Mouse (Mus musculus) neural tube, embryonic 12.5 days (tissue): Measurements from ENCODE around the gene Neu3. TPM values are rescaled to one million over a fixed set of nuclear protein-coding genes. Genes with fewer than 3 reads are reported as not detected.
A peak's percentile ranks its signal among the peaks of the same experiment; 100 is the strongest.

ENCODE experiments used
- ATAC-seq: fragments of 200-750 bp; cut with Nextera tagmentation; 2 replicates; pipeline ENCODE4 v1.8.0; 2017; ENCODE audit warnings: low read depth, mild to moderate bottlenecking, moderate TSS enrichment, moderate library complexity; ENCODE audit not compliant: low FRiP score
- H3K27ac ChIP-seq: fragments of 300-500 bp; sonication (generic); 2 replicates; pipeline ENCODE4 v1.5.1; 2016
- H3K27me3 ChIP-seq: fragments of 300-500 bp; sonication (generic); replicated peaks from 2 replicates; pipeline ENCODE4 v1.6.1; 2016; ENCODE audit warnings: mild to moderate bottlenecking
- H3K36me3 ChIP-seq: fragments of 300-500 bp; sonication (generic); 2 replicates; pipeline ENCODE4 v1.6.1; 2016; ENCODE audit warnings: mild to moderate bottlenecking
- H3K4me1 ChIP-seq: fragments of 300-500 bp; sonication (generic); 2 replicates; pipeline ENCODE4 v1.6.1; 2016
- H3K4me2 ChIP-seq: fragments of 300-500 bp; sonication (generic); replicated peaks from 2 replicates; pipeline ENCODE4 v1.6.1; 2016; ENCODE audit warnings: mild to moderate bottlenecking
- H3K4me3 ChIP-seq: fragments of 300-500 bp; sonication (generic); 2 replicates; pipeline ENCODE4 v1.5.1; 2016
- H3K9ac ChIP-seq: fragments of 300-500 bp; sonication (generic); 2 replicates; pipeline ENCODE4 v1.6.1; 2016; ENCODE audit warnings: mild to moderate bottlenecking
- H3K9me3 ChIP-seq: fragments of 300-500 bp; sonication (generic); 2 replicates; pipeline ENCODE4 v1.6.1; 2016; ENCODE audit warnings: mild to moderate bottlenecking
- WGBS: fragments of 180-500 bp; shearing (Covaris S2); methylation state at CpG from one replicate; pipeline ENCODE4 v1.1.7; 2016; 5-methylcytosine and 5-hydroxymethylcytosine counted together
- polyA plus RNA-seq: library from polyadenylated mRNA; unstranded; fragments of >200 nt; fragmentation: Nextera tagmentation; extraction: Ambion mirVana; gene quantifications from 2 replicates; pipeline ENCODE4 v1.2.1, GENCODE M21; 2016

Gene Neu3
- polyA plus RNA-seq = 1.3 and 2.2 TPM in 2 replicates

DNA sequence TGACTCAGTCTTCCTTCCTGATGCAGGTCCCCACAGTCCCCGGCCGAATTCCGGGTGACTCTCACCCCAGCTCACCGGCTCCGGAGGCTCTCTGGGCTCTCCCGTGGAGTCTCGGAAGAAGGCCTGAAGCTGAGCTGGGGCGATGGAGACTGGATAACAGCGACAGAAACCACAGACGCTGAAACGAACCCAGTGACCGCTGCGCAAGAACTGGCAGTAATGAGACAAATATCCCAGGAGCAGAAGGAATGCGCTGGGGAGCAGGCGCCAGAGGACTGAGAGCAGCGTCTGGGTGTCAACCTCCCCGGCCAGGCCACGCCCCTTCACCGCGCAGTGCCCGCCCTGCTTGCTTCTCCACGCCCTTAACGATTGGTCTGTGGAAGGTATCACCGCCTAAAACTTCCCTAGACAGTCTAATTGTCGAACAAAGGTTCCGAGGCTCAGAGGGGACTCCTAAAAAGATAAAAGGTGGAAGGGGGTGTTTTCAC, at the start of gene Neu3:
TSS of gene Neu3 (minus strand) at position 335 of the 488 bp plus-strand sequence.
- H3K27ac ChIP-seq = peak within 1 kb of the TSS; percentile 29; the same call in 1 of the 2 replicates
- H3K4me3 ChIP-seq = peak within 1 kb of the TSS; percentile 35
- WGBS = under 1% methylated on average over 26 of the region's 26 CpGs
- no peaks in the 10 kb centered on the region for H3K36me3 ChIP-seq
- ATAC-seq = peak; percentile 95
- H3K9me3 ChIP-seq = no peaks in the 10 kb centered on the region
- no peaks in the 10 kb centered on the region for H3K27me3 ChIP-seq
- H3K9ac ChIP-seq = peak within 1 kb of the TSS; percentile 58
- H3K4me2 ChIP-seq = peak within 1 kb of the TSS; percentile 65
- H3K4me1 ChIP-seq = no peaks in the 10 kb centered on the region

- no peak for ATAC-seq
- H3K9ac ChIP-seq = no peak overlapping the region
- H3K4me1 ChIP-seq = no peaks in the 10 kb centered on the region
- no peak overlapping the region for H3K4me3 ChIP-seq
- H3K27ac ChIP-seq = no peak overlapping the region
- H3K27me3 ChIP-seq = no peaks in the 10 kb centered on the region
- 3% methylated on average over 3 of the region's 3 CpGs for WGBS
- H3K9me3 ChIP-seq = no peaks in the 10 kb centered on the region
- H3K36me3 ChIP-seq = no peaks in the 10 kb centered on the region
- no peak overlapping the region for H3K4me2 ChIP-seq
Measured at GRCm38 (mm10) chr7:99876345-99876744, 48.1 kb upstream of the Neu3 start.

- no peaks in the 10 kb centered on the region for H3K36me3 ChIP-seq
- no peak overlapping the region for H3K27ac ChIP-seq
- H3K27me3 ChIP-seq = no peaks in the 10 kb centered on the region
- H3K4me3 ChIP-seq = no peak overlapping the region
- no peak overlapping the region for H3K9ac ChIP-seq
- no peaks in the 10 kb centered on the region for H3K9me3 ChIP-seq
- 55% methylated on average over 5 of the region's 5 CpGs for WGBS
- ATAC-seq = no peak
- no peak overlapping the region for H3K4me2 ChIP-seq
- no peaks in the 10 kb centered on the region for H3K4me1 ChIP-seq
Measured at GRCm38 (mm10) chr7:99875891-99876290, 47.7 kb upstream of the Neu3 start.

DNA sequence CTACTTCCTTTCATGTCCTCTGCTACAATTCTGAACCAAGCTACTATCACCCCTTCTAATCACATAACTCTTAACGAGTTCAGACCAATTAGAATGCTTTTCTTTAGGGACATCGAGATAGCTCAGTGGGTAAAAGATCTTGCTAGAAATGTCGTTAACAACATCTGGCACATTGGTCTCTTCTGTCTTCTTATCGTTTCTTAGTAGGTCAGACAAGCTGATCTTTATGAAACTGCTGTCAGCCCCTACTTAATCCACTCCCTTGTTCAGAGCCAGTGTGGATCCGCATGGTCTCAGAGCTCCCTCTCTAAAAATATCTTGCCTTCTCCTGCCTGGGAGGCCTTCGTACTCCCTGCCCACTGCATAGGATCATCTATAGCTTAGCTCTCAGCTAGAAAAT, 45.7 kb upstream of the Neu3 start:
- Histone ChIP-seq H3K4me2 (no peak overlapping the region), H3K27me3 (no peaks in the 10 kb centered on the region), H3K27ac (no peak overlapping the region), H3K36me3 (no peaks in the 10 kb centered on the region), H3K9me3 (no peaks in the 10 kb centered on the region), H3K4me1 (no peaks in the 10 kb centered on the region), H3K4me3 (no peak overlapping the region), H3K9ac (no peak overlapping the region)
- WGBS = 83% methylated on average over 6 of the region's 6 CpGs
- ATAC-seq = no peak

GRCm38 (mm10) chr7:99869296-99869695, 41.1 kb upstream of the Neu3 start:
- H3K9ac ChIP-seq = no peak overlapping the region
- H3K27ac ChIP-seq = no peak overlapping the region
- no peak overlapping the region for H3K4me3 ChIP-seq
- H3K4me2 ChIP-seq = no peak overlapping the region
- H3K9me3 ChIP-seq = no peaks in the 10 kb centered on the region
- no peaks in the 10 kb centered on the region for H3K36me3 ChIP-seq
- WGBS = 79% methylated on average over 4 of the region's 4 CpGs
- H3K27me3 ChIP-seq = no peaks in the 10 kb centered on the region
- no peak for ATAC-seq
- peaks cover 6% of the 10 kb centered on the region; the same call in 1 of the 2 replicates for H3K4me1 ChIP-seq

DNA sequence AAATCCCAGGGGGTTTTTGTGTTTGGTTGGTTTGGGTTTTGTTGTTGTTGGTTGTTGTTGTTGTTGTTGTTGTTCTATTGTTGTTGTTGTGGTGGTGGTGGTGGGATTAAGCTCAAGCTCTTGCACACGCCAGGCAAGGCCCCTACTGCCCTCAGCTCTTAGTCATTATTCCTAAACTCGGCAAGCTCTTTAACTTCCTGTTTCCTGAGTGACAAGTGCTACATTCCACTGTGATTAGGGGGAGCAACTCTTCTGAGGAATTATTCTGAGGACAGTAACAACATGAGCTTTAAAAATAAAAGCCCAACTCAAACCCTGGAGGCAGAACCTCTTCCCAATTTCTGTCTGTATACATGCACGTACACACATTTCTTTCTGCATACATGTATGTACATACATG, 37.0 kb upstream of the Neu3 start:
- ATAC-seq = no peak
- Histone ChIP-seq H3K27ac (no peak overlapping the region), H3K4me2 (no peak overlapping the region), H3K4me3 (no peak overlapping the region), H3K9me3 (no peaks in the 10 kb centered on the region), H3K4me1 (peaks cover 10% of the 10 kb centered on the region; the same call in 1 of the 2 replicates), H3K27me3 (no peaks in the 10 kb centered on the region), H3K36me3 (no peaks in the 10 kb centered on the region), H3K9ac (no peak overlapping the region)
- WGBS = 69% methylated on average over 3 of the region's 3 CpGs

DNA sequence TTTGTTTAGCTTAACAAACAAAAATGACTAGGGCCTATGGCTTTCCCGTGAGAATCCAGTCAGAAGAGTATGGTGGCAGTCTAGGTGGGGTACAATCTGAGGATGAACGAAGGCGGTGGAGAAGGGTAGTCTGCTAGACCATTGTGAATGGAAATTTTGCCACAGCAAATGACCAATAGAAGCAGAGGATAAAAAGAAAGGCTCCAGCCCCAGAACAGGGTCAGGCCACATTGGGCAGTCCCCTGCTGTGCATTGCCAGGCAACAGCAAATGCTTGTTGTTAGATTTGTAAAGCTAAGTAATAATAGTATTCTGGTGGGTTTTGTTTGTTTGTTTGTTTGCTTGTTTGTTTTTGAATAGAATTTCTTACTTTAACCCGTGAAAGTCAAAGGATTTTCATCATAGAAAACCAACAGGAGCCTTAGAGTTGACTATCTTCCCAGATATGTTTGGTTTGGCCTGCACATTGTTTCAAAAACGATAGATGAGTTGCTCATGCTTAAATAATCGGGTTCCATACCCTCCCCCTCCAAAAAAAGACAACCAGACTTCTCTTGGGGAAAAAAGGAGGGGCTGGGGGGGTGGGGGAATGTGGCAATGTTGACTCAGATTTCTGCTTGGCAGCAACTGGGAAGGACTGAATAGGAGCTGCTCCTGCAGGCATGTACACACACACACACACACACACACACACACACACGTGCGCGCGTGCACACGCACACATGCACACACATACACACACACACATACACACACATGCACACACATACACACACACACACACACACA, 36.2 kb upstream of the Neu3 start:
- no peak overlapping the region for H3K27ac ChIP-seq
- no peak for ATAC-seq
- no peak overlapping the region for H3K9ac ChIP-seq
- H3K27me3 ChIP-seq = no peaks in the 10 kb centered on the region
- H3K9me3 ChIP-seq = no peaks in the 10 kb centered on the region
- 46% methylated on average over 10 of the region's 11 CpGs for WGBS
- no peak overlapping the region for H3K4me3 ChIP-seq
- H3K4me1 ChIP-seq = peaks cover 10% of the 10 kb centered on the region; the same call in 1 of the 2 replicates
- H3K4me2 ChIP-seq = no peak overlapping the region
- H3K36me3 ChIP-seq = no peaks in the 10 kb centered on the region

DNA sequence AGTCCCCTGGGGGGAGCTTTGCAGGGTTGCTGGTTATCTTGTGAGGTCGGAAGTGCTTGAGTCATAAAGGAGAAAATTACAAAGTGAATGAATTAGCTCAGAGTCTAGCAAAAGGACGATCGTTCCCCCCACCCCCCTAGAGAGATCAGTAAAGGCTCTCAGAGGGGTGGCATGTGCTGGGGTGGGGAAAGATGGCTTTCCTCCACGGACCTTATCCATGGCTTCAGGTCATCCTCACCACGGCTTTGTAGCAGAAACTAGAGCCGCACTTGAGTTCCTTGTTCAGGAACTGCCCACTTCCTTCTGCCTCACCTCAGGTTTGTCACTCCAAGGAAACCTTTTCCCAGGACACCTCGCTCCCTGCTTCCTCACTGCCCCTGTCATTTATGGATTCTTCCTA, 35.1 kb upstream of the Neu3 start, which contains the start of gene Spcs2:
TSS of gene Spcs2 (minus strand) at position 101 of the 400 bp plus-strand sequence.
- Histone ChIP-seq H3K4me3 (no peak within 1 kb of the TSS), H3K9me3 (no peaks in the 10 kb centered on the region), H3K4me2 (no peak within 1 kb of the TSS), H3K9ac (no peak within 1 kb of the TSS), H3K4me1 (peaks cover 10% of the 10 kb centered on the region; the same call in 1 of the 2 replicates), H3K36me3 (no peaks in the 10 kb centered on the region), H3K27me3 (no peaks in the 10 kb centered on the region), H3K27ac (no peak within 1 kb of the TSS)
- no peak for ATAC-seq
- WGBS = 38% methylated on average over 7 of the region's 7 CpGs

DNA sequence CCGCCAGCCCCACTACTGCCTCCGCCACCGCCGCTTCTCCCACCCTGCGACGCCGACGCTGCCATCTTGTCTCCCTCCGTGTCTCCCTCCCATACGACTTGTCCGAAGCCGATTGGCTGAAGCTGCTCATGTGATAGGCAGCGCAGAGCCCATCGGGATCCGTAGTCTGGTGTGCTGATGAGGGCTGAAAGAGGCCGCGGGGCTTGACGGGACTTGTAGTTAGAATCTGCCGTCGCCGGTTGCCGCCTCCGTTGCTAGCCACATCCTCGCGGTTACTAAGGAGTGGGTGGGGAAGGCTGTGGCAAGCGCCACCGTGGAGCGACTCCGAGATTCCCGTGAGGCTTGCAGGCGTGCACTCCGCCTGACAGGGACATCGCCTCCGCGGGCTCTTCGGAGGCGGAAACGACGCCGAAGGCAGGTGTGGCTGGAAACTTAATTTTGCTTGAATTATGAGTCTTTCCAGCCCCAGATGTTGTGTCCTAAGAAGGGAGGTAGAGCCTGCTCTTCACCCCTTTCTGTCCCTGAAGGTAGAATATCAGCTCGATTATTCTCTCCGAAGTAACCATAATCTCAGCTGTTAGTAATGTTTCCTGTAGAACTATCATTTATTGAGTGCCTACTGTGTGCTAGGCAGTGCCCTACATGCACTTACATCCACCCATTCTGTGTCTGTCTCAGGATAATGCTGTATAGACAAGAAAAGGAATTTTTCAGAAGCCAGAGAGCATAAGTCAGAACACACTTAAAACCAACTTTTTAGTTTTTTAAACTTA, 30.8 kb upstream of the Neu3 start, which contains the start of gene Xrra1:
TSS of gene Xrra1 (plus strand) at position 304 of the 773 bp plus-strand sequence.
- peak within 1 kb of the TSS; percentile 81 for H3K4me3 ChIP-seq

DNA sequence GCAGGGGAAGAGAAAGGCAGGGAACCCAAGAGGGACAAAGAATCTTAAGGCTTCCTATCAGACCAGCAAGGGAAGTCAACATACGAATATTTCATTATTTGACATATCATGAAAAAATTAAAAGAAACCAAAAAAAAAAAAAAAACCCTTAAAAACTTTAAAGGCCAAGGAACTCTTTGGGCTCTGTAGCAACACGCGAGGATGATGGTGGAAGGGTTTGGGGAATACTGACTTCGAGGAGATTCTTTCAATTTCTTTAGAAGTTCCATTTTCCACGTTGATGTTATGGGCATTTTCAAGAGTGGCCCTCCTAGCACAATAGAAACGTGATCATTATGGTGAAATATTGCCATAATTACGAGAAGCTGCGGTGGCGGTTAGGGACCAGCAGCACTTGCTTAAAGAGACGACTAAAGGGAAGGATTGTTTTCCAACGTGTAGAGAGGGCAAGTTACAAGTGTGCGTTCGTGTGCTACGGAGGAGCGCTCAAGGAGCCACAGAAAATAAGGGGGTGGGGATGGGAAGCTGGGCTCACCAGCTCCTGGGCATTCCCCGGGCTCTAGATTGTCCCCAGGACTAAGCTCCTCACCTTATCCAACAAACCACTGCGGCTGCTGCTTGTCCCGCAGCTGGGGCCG, 30.1 kb upstream of the Neu3 start:
- peak overlapping the region; percentile 81 for H3K4me3 ChIP-seq
- peaks cover 18% of the 10 kb centered on the region for H3K36me3 ChIP-seq
- no peaks in the 10 kb centered on the region for H3K27me3 ChIP-seq
- WGBS = 3% methylated on average over 19 of the region's 19 CpGs
- no peaks in the 10 kb centered on the region for H3K9me3 ChIP-seq
- ATAC-seq = peak; percentile 63
- H3K27ac ChIP-seq = no peak overlapping the region
- H3K4me1 ChIP-seq = peaks cover 11% of the 10 kb centered on the region
- H3K9ac ChIP-seq = peak overlapping the region; percentile 84
- H3K4me2 ChIP-seq = peak overlapping the region; percentile 79

More for the DNA sequence above, 30.8 kb upstream of the Neu3 start, which contains the start of gene Xrra1:
- 1% methylated on average over 42 of the region's 42 CpGs for WGBS
- Histone ChIP-seq H3K9me3 (no peaks in the 10 kb centered on the region), H3K27me3 (no peaks in the 10 kb centered on the region), H3K36me3 (peaks cover 10% of the 10 kb centered on the region), H3K4me2 (peak within 1 kb of the TSS; percentile 79), H3K27ac (no peak within 1 kb of the TSS), H3K9ac (peak within 1 kb of the TSS; percentile 84), H3K4me1 (peaks cover 12% of the 10 kb centered on the region)
- peak; percentile 99 for ATAC-seq

- no peak for ATAC-seq
- no peak overlapping the region for H3K27ac ChIP-seq
- H3K4me2 ChIP-seq = peak overlapping the region; percentile 27; the same call in 1 of the 2 replicates
- H3K4me3 ChIP-seq = no peak overlapping the region
- no peaks in the 10 kb centered on the region for H3K9me3 ChIP-seq
- 88% methylated on average over 14 of the region's 14 CpGs for WGBS
- H3K4me1 ChIP-seq = peaks cover 11% of the 10 kb centered on the region
- H3K36me3 ChIP-seq = peaks cover 25% of the 10 kb centered on the region
- no peaks in the 10 kb centered on the region for H3K27me3 ChIP-seq
- H3K9ac ChIP-seq = no peak overlapping the region
Measured at GRCm38 (mm10) chr7:99856266-99856861, 28.1 kb upstream of the Neu3 start.
